Mouse (Mus musculus): ENCODE measurements at regions not wholly inside any gene's neighbourhood (a gene's known extent, or its start where the extent isn't known, plus 50 kb on each side); places are given as distances from the start of the nearest gene placed in this dataset.

- DNase-seq: peak; percentile 74
Measured at GRCm38 (mm10) chr5:35332001-35332400, 53.9 kb downstream of the Adra2c start.

DNA sequence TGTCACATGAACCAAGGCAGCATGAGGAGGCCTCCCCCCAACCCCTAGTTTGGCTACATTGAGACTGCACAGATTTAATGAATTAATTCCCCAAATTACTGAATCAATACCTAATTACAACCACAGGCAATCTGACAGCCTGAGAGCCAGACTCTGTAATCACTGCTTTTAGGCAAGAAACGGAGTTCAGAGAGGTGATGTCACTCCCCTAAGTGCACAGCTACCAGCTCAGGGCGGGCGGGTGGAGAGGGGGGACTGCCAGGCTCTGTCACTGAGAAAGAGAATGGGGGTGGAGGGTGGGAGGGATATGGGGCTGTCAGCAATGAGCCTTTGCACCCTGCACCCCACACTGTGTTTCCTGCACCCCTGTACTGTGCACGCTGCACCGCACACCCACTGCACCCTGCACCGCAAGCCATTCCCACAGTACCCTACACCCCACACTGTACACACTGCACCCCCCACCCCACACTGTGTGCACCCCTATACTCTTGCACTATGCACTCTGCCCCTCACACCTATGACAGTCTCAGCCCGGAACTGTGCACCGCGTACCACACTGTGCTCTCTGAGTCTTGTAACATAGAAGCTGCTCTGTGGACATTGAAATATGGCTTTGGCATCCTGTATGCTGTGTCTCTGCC, 54.4 kb upstream of the Hmx1 start:
- DNase-seq: peak; percentile 74

GRCm38 (mm10) chr5:35335081-35335480, 53.8 kb upstream of the Hmx1 start:
- DNase-seq: peak; percentile 85
